Mouse (Mus musculus) liver, embryonic 14.5 days (tissue): ENCODE data around the gene Polr1e. TPM values are rescaled to one million over a fixed set of nuclear protein-coding genes. Genes with fewer than 3 reads are reported as not detected.
"Not testable (repeated sequence)": the region's sequence is repeated elsewhere in the genome, so short reads cannot be mapped to it uniquely, and the experiment has no call there.

ENCODE experiments used
- ATAC-seq: fragments of 200-750 bp; cut with Nextera tagmentation; 2 replicates; pipeline ENCODE4 v1.8.0; 2017; ENCODE audit warnings: moderate number of reproducible peaks, mild to moderate bottlenecking, moderate library complexity; ENCODE audit not compliant: insufficient read depth
- DNase-seq, 3 experiments: peaks; one replicate each; pipeline ENCODE4 v3.0.0-alpha.2; 2012 to 2013; ENCODE audit warnings: low read depth in 3 of 3, low spot score in 3 of 3
- H3K27ac ChIP-seq: fragments of 300-500 bp; sonication (generic); 2 replicates; pipeline ENCODE4 v1.5.1; 2014; ENCODE audit warnings: moderate library complexity, mild to moderate bottlenecking, control low read depth, inconsistent platforms
- H3K27me3 ChIP-seq: fragments of 300-500 bp; sonication (generic); 2 replicates; pipeline ENCODE4 v1.6.1; 2014; ENCODE audit warnings: mild to moderate bottlenecking, low read length, moderate library complexity; ENCODE audit not compliant: control insufficient read depth, insufficient read depth
- H3K36me3 ChIP-seq: fragments of 300-500 bp; sonication (generic); replicated peaks from 2 replicates; pipeline ENCODE4 v1.6.1; 2014; ENCODE audit warnings: low read depth; ENCODE audit not compliant: control insufficient read depth, insufficient read depth
- H3K4me1 ChIP-seq, 2 experiments: fragments of 200-500 bp in 1 of 2; fragments of 300-500 bp in 1 of 2; sonication (generic) in 1 of 2; replicated peaks; 2 replicates each; pipeline ENCODE4 v1.6.1; 2012 to 2014; ENCODE audit warnings: antibody characterized with exemption in 1 of 2, inconsistent platforms in 1 of 2, low read length in 1 of 2; ENCODE audit not compliant: control insufficient read depth in 2 of 2, insufficient read depth in 2 of 2
- H3K4me2 ChIP-seq: fragments of 300-500 bp; sonication (generic); 2 replicates; pipeline ENCODE4 v1.6.1; 2014; ENCODE audit warnings: low read depth, mild to moderate bottlenecking, control low read depth, moderate library complexity
- H3K4me3 ChIP-seq, 2 experiments: fragments of 200-500 bp in 1 of 2; fragments of 300-500 bp in 1 of 2; sonication (generic) in 1 of 2; 2 replicates each; pipeline ENCODE4 v1.5.1; 2012 to 2014; ENCODE audit warnings: low read depth in 2 of 2, low read length in 2 of 2, mild to moderate bottlenecking in 2 of 2, control low read depth in 1 of 2, inconsistent platforms in 1 of 2, moderate library complexity in 1 of 2; ENCODE audit not compliant: insufficient read depth in 1 of 2
- H3K9ac ChIP-seq: fragments of 300-500 bp; sonication (generic); replicated peaks from 2 replicates; pipeline ENCODE4 v1.6.1; 2014; ENCODE audit warnings: mild to moderate bottlenecking, control low read depth, moderate library complexity
- H3K9me3 ChIP-seq: fragments of 300-500 bp; sonication (generic); 2 replicates; pipeline ENCODE4 v1.6.1; 2016; ENCODE audit warnings: low read length, mixed read lengths; ENCODE audit not compliant: control insufficient read depth
- CTCF ChIP-seq: IDR thresholded peaks from 2 replicates; pipeline ENCODE4 v1.5.1; 2016; ENCODE audit warnings: antibody characterized with exemption, low read depth, control low read depth
- EP300 ChIP-seq: IDR thresholded peaks from 2 replicates; pipeline ENCODE4 v1.6.1; 2016; ENCODE audit warnings: antibody characterized with exemption, low read depth
- WGBS: fragments of 180-500 bp; shearing (Covaris S2); extraction: QIAGEN DNeasy Blood & Tissue Kit; methylation state at CpG from one replicate; pipeline ENCODE4 v1.1.7; 2014; ENCODE audit not compliant: insufficient replicate concordance; 5-methylcytosine and 5-hydroxymethylcytosine counted together
- polyA plus RNA-seq, 2 experiments: library from polyadenylated mRNA; depleted of rRNA in 1 of 2; stranded (reverse) in 1 of 2; unstranded in 1 of 2; fragments of >200 nt; fragmentation: Nextera tagmentation in 1 of 2; extraction: Ambion mirVana in 1 of 2; gene quantifications; 2 replicates each; pipeline versions ENCODE4 v1.2.1 to v1.2.3; 2012 to 2014

The Polr1e gene
- polyA plus RNA-seq, 2 experiments, result 7.8 to 15.5 TPM

GRCm38 (mm10) chr4:45047286-45047887 lies 29.0 kb downstream of the Polr1e start:
- WGBS, result 71% methylated on average over 9 of the region's 9 CpGs
- H3K9me3 ChIP-seq, result no peaks in the 10 kb centered on the region
- TF ChIP-seq EP300 (no peak), CTCF (no peak)
- DNase-seq (no peak), ATAC-seq (no peak)
- no peak overlapping the region for H3K9ac ChIP-seq
- H3K4me3 ChIP-seq, result no peak overlapping the region
- no peaks in the 10 kb centered on the region for H3K27me3 ChIP-seq
- H3K36me3 ChIP-seq, result no peaks in the 10 kb centered on the region
- no peak overlapping the region for H3K27ac ChIP-seq
- no peak overlapping the region for H3K4me2 ChIP-seq
- H3K4me1 ChIP-seq, result no peaks in the 10 kb centered on the region

DNA sequence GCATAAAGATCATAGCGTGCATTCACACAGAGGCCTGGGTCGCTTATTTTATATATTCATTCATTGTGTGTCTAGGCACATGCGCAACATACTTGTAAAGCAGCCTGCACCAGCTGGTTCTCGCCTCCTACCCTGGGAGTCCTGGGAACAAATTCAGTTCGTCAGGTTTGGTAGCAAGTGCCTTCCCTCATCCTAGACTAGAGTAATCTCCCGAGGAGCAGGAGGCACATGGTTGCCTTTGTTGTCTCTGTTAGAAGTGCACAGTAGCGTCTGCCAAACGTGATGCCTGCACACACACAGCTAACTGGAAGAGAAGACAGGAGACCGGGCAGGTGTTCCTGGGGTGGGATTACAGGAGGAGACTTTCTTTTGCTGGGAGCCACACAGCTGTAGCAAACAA lies 29.6 kb downstream of the Polr1e start:
- H3K4me2 ChIP-seq, result no peak overlapping the region
- DNase-seq, result no peak
- H3K4me1 ChIP-seq, result no peaks in the 10 kb centered on the region
- H3K9ac ChIP-seq, result no peak overlapping the region
- 72% methylated on average over 9 of the region's 9 CpGs for WGBS
- H3K27ac ChIP-seq, result no peak overlapping the region
- no peak overlapping the region for H3K4me3 ChIP-seq
- no peaks in the 10 kb centered on the region for H3K36me3 ChIP-seq
- no peaks in the 10 kb centered on the region for H3K9me3 ChIP-seq
- no peak for TF ChIP-seq EP300
- no peak for TF ChIP-seq CTCF
- no peaks in the 10 kb centered on the region for H3K27me3 ChIP-seq
- ATAC-seq, result no peak

- H3K36me3 ChIP-seq, result peaks cover 2% of the 10 kb centered on the region; the same call in 1 of the 2 replicates
- no peaks in the 10 kb centered on the region for H3K27me3 ChIP-seq
- no peak overlapping the region for H3K4me2 ChIP-seq
- TF ChIP-seq EP300 (no peak), CTCF (peak; percentile 67)
- no peak overlapping the region for H3K27ac ChIP-seq
- no peak overlapping the region for H3K4me3 ChIP-seq
- H3K9me3 ChIP-seq, result no peaks in the 10 kb centered on the region
- DNase-seq, result no peak
- no peaks in the 10 kb centered on the region for H3K4me1 ChIP-seq
- no peak for ATAC-seq
- H3K9ac ChIP-seq, result no peak overlapping the region
- WGBS, result 29% methylated on average over 3 of the region's 3 CpGs
These were observed 36.5 kb downstream of the Polr1e start for GRCm38 (mm10) chr4:45054862-45055261.

- H3K36me3 ChIP-seq, result peaks cover 2% of the 10 kb centered on the region; the same call in 1 of the 2 replicates
- WGBS, result 66% methylated on average over 8 of the region's 8 CpGs
- ATAC-seq, result no peak
- H3K27ac ChIP-seq, result no peak overlapping the region
- no peak for DNase-seq
- H3K4me2 ChIP-seq, result no peak overlapping the region
- no peak overlapping the region for H3K9ac ChIP-seq
- no peaks in the 10 kb centered on the region for H3K27me3 ChIP-seq
- no peak overlapping the region for H3K4me3 ChIP-seq
- no peaks in the 10 kb centered on the region for H3K9me3 ChIP-seq
- TF ChIP-seq EP300, result no peak
- no peak for TF ChIP-seq CTCF
- H3K4me1 ChIP-seq, result no peaks in the 10 kb centered on the region
These were observed 37.1 kb downstream of the Polr1e start for GRCm38 (mm10) chr4:45055451-45055850.

GRCm38 (mm10) chr4:45063836-45064235 lies 45.5 kb downstream of the Polr1e start:
- not testable (repeated sequence) for H3K27me3 ChIP-seq, H3K36me3 ChIP-seq, H3K4me1 ChIP-seq, H3K9ac ChIP-seq, ATAC-seq, H3K4me3 ChIP-seq, DNase-seq, H3K27ac ChIP-seq, H3K4me2 ChIP-seq, H3K9me3 ChIP-seq
- WGBS, result 68% methylated on average over 1 of the region's 1 CpGs
